Mouse (Mus musculus) kidney, adult 18-20 months (tissue): ENCODE data around the gene Cd151.

Experiments used
- DNase-seq: peaks from one replicate; pipeline ENCODE4 v3.0.0; 2021

Gene Cd151

DNA sequence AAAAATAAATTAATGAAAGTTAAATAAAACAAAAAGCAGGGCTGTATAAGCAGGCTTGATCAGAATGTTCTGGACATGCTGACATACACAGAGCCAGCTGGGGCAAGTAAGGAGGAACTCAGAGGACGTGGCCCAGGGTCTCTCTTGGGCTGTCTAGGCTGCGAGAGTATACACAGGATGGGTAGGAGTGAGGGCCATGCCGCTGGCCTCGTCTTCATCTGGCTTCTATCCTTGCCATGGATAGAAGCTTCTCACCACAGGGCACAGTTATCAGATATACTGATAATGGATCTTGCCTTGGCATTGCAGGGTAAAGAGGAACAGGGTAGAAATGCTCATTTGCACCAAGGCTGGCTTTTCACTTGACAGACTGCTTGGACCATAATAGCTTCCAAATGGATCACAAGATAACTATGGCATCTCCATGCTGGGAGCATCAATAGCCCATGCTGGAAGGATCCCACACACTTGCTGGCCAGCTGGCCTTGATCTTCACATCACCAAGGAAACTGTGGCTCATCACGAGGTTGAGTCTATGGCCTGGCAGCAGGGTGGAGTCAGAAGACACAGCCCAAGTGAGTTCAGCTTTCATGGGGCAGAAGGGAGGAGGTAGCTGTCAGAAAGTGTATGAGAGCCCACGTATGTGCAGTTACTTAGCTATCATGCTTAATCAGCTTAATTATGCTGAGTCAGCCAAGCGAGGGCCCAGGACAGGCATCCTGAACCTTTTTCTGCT is 34.8 kb downstream of the Cd151 start:
- DNase-seq: no peak

DNA sequence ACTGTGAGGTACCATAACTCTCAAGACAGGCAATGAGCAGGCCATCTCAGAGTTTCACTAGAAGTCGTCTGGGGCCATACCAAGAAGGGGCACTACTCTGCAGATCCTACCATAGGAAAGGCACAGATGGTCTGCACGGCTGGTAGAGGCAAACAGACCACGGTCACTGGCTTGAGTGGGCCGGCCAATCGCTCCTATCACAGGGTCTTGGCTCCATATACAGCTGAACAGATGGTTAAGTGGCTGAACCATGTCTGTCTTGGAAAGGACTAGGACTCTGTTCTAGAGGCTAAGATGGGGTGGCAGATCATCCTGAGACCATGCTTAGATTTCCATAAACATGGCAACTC is 35.3 kb downstream of the Cd151 start:
- DNase-seq: no peak

DNA sequence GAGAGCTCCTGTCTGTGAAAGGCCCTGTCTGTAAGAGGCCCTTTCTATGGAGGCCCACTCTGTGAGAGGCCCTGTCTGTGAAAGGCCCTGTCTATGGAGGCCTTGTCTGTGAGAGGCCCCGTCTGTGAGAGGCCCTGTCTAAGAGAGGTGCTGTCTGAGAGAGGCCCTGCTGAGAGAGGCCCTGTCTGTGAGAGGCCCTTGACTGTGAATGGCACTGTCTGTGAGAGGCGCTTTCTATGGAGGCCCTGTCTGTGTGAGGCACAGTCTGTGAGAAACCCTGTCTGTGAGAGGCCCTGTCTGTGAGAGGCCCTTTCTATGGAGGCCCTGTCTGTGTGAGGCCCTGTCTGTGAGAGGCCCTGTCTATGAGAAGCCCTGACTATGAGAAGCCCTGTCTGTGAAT is 39.1 kb downstream of the Cd151 start:
- DNase-seq: no peak

DNA sequence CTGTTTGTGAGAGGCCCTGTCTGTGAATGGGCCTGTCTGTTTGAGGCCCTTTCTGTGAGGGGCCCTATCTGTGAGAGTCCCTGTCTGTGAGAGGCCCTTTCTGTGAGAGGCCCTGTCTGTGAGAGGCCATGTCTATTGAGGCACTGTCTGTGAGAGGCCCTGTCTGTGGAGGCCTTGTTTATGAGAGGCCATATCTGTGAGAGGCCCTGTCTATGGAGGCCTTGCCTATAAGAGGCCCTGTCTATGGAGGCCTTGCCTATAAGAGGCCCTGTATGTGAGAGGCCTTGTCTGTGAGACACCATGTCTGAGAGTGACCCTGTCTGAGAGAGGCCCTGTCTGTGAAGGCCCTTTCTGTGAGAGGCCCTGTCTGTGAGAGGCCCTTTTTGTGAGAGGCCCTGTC is 41.0 kb downstream of the Cd151 start:
- no peak for DNase-seq

DNA sequence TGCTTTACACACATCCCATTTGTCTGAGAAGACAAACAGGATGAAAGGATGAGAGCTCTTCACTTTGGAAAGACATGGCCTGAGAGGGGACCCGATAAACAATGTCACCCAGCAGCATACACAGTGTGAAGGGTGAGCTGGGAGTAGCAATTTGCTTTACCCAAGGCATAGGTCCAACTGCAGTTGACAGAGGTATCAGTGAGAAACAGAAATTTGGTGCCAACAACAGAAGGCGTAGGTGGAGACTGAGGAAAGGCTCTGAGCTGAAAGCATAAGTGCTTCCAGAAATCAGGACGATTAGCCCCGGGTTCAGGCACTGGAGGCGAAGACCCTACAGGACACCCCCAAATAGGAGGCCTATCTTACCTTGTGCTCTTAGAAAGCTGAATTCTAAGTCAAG is 43.0 kb downstream of the Cd151 start:
- no peak for DNase-seq

DNA sequence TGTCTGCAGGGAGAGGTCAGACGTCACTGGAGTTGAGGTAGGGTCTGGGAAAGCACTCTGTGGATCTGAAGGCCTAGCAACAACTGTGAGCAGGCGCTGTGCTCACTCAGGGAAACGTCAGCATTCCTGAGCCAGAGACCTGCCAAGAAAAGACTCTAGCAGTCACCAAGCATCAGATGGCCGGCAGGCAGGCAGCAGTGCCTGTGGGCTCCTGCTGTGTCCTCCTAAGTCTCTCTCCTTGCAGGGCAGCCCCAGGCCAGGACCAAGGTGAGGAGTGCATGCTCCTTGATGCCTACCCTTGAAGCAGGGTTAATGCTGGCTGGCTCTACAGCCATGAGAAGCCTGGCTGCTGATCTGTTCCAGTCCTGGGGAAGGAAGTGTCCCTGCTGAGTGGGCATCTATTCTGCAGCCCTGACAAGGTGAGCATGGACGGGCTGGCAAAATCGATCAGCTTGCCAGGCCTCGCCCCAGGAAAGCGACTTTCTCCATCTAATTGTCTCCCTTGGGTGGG is 43.5 kb downstream of the Cd151 start:
- DNase-seq: no peak

DNA sequence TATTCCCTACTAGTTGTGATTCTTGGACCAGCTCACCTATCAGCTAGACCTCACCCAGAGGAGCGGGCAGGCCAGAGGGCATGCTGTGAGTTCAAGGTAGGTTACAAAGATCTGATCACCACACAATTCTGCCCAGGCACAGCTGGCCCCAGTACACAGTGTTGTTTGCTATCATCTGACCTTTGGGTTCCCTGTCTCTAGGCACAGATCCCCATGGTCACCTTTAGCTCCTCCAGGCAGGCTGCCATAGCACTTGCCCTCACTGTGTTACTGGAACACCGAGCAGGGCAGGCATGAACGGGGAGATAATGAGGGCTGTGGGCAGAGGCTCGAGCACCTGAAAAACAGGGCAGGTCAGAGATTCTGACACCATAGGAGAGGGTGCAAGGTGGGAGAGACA is 50.4 kb downstream of the Cd151 start:
- no peak for DNase-seq

DNA sequence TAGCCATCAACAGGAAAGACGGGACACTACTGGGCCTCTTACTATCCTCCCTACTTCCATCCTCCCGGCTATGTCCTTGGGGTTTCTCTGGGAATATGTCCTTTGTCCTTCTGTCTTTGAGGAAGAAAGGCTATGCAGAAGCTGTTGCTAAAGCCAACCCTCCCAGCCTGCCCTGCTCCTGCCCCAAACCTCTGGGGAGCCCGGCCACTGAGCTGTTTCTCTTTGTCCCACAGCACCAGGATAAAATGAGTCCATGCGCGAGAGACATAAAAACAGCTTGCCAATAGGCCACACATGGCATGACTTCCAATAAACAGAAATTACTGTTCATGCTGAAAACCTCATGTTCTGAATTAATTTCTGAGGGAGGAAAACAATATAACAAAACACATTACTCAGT is 51.1 kb downstream of the Cd151 start:
- DNase-seq: no peak

DNA sequence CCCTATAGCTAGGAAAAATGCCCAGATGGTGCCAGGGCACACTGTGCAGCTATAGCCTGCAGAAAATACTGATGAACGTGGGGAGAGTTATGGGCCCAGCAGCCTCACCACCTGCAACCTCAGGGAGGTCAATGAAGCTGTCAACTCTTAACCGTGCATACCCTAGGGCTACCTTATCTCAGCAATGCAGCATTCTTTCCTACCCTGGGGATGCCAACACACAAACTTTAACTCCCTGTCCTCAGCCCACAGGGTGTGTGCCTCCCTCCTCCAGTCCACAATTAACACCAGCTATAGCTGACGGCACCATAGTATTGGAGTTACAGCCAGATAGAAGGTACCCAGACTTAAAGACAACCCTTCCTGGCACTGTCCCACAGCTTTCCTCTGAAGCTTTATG is 51.7 kb downstream of the Cd151 start:
- DNase-seq: no peak

DNA sequence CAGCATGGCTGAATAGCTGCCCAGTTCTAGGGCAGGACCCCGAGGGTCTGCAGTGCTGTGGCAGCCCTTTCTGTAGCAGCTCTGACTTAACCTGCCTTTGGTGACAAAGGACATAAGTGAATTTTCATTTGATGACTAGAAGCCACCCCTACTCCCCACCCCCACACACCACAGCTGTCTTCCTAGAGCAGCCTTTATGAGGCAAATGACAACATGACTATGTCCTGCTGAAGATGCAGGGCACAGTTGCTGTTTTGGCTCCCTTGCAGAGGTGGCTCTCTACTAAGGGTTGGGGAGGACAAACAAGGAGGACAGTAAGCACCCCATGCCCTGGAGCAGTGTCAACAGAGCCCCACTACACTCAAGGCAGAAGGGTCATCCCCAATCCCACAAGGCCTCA is 52.6 kb downstream of the Cd151 start:
- no peak for DNase-seq
